Mouse (Mus musculus) left cerebral cortex, adult 2 months (tissue): ENCODE measurements at regions not wholly inside any gene's neighbourhood (a gene's known extent, or its start where the extent isn't known, plus 50 kb on each side); places are given as distances from the start of the nearest gene placed in this dataset.

Experiments used
- DNase-seq, 2 experiments: peaks; one replicate each; pipeline ENCODE4 v3.0.0; 2021 to 2022; ENCODE audit warnings: low spot score in 2 of 2, mixed read lengths in 1 of 2; ENCODE audit errors: extremely low spot score in 1 of 2
- H3K27ac ChIP-seq: fragments of 200-600 bp; 2 replicates; pipeline ENCODE4 v1.8.1; 2022
- H3K4me3 ChIP-seq: fragments of 200-600 bp; 2 replicates; pipeline ENCODE4 v1.8.1; 2022
- CTCF ChIP-seq: fragments of 200-600 bp; IDR thresholded peaks from 2 replicates; pipeline ENCODE4 v1.8.1; 2022; ENCODE audit warnings: antibody characterized with exemption, mild to moderate bottlenecking, moderate library complexity
- intact Hi-C: fragments of 180-260 bp; cut with DNase I; formaldehyde crosslinking; loops from one replicate; pipeline ENCODE4 v1.15.1; 2025

DNA sequence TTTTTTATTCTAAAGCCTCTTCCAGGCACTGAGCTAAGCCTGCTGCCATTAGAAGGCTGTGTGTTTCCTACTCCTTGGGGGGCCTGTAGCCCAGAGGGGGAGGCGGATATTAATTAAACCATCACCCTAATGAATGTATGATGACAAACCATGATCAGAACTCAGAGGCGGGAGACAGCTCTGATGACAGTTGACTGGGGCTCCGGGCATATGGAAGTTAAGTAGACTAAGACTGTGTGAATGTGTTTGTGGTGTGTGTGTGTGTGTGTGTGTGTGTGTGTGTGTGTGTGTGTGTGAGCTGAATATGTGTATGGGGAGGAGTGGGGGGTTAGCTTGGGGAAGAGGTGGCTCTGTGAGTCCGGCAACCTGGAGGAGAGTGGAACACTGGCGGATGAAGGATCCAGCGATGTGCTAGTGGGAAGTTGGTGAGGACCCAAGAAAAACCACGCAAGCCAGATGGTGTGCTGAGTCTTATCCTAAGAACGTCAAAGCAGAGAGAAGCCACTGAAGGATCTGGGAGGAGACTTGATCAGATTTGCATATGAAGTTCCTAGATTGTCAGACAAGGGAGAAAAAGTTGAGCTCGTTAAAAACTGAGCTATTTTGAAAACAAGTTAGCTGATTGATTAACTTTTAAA, 256.7 kb downstream of the Lmx1a start:
- DNase-seq = peak; percentile 49 to 76
- intact Hi-C loops = loop anchor here (2.0 to 10.0 kb wide), 6 partner anchors 33 to 1989 kb away; no protein-coding TSS in a partner anchor
- TF ChIP-seq CTCF = no peak
- H3K4me3 ChIP-seq = no peak overlapping the region
- H3K27ac ChIP-seq = 0 out of 2 replicates have a peak overlapping the region, but pooled peaks have one; percentile 32

DNA sequence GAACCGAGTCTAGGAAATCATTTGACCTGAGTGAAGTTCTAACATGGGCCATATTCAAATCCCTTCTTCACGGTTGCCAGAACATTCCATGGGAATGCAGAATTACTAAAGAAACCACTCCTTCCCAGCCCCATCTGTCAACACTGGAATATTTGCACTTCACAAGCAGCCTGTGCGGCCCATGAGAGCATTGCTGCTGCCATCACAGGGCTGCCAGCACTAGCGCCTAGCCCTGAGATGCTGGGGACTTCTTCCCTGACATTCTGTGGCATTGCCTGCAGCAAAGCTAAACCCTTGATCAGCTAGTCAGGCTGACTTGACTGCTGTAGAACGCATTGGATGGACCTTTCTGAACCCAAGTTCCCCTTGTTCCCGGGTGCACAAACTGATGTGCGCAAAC, 258.8 kb downstream of the Lmx1a start:
- intact Hi-C loops = loop anchor here (2.0 to 10.0 kb wide), 4 partner anchors 31 to 1987 kb away; no protein-coding TSS in a partner anchor
- Histone ChIP-seq H3K27ac (no peak overlapping the region), H3K4me3 (no peak overlapping the region)
- no peak for DNase-seq
- TF ChIP-seq CTCF = no peak

GRCm38 (mm10) chr1:167951717-167952116, 262.7 kb downstream of the Lmx1a start:
- Histone ChIP-seq H3K27ac (no peak overlapping the region), H3K4me3 (no peak overlapping the region)
- intact Hi-C loops = no loop called here
- no peak for TF ChIP-seq CTCF
- no peak for DNase-seq

DNA sequence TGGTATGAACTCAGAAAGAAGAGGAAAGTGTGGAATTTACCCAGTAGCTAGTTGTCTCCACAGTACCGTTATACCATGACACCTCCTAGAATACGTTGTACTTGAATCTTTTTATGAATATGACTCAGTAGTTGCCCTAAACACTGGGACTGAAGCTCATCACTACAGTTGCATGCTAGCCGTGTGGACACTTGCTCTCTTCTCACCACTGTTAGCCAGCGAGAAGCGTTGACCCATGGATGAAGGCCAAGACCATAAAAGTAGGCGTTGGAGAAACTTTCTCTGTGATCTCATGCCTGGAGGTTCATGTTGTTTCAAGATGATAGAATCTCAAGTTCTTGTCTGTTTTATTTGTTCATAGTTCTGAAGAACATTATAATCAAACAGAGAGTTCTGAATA, 269.5 kb downstream of the Lmx1a start:
- Histone ChIP-seq H3K4me3 (no peak overlapping the region), H3K27ac (no peak overlapping the region)
- intact Hi-C loops = no loop called here
- TF ChIP-seq CTCF = no peak
- DNase-seq = no peak

DNA sequence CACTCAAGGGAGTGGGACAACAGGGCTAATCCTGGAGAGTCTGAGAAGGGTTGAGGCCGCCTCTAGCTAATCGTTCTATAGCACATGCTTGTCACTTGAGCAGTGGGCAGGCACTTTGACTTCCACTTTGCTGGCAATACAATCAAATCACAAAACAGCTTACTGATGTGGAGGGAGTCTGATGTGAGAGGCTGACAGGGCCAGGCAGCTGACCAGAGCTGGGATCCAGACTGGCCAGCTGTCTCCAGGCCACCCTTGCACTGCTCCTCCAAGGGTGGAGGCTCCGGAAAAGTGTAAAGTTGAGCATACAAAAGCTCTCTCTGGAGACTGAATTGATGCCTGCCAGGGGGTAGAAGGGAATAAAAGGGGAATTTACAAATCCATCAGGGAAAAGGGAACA, 280.5 kb downstream of the Lmx1a start:
- intact Hi-C loops = no loop called here
- no peak for TF ChIP-seq CTCF

GRCm38 (mm10) chr1:167969985-167970384, 280.9 kb downstream of the Lmx1a start:
- Histone ChIP-seq H3K4me3 (no peak overlapping the region), H3K27ac (no peak overlapping the region)
- TF ChIP-seq CTCF = no peak
- intact Hi-C loops = no loop called here
- no peak for DNase-seq

More for the DNA sequence above, 280.5 kb downstream of the Lmx1a start:
- no peak for DNase-seq
- no peak overlapping the region for H3K4me3 ChIP-seq
- no peak overlapping the region for H3K27ac ChIP-seq

DNA sequence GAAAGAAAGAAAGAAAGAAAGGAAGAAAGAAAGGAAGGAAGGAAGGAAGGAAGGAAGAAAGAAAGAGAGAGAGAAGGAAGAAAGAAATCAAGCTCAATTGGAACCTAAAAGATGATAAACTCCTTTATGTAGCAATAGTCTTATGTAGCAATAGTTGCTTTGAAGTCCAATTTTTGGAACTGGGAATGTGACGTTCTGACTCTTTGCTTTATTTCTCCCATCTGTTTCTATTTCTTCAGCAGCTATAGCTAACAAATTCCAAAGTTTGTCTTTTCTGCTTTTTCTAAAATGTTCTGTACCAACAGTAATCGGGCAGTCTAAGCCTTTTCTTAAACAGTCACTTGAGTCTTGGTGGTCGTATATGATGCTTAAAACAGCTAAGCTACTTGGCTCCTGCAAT, 287.7 kb downstream of the Lmx1a start:
- TF ChIP-seq CTCF = no peak
- Histone ChIP-seq H3K4me3 (no peak overlapping the region), H3K27ac (no peak overlapping the region)
- DNase-seq = no peak
- intact Hi-C loops = no loop called here

DNA sequence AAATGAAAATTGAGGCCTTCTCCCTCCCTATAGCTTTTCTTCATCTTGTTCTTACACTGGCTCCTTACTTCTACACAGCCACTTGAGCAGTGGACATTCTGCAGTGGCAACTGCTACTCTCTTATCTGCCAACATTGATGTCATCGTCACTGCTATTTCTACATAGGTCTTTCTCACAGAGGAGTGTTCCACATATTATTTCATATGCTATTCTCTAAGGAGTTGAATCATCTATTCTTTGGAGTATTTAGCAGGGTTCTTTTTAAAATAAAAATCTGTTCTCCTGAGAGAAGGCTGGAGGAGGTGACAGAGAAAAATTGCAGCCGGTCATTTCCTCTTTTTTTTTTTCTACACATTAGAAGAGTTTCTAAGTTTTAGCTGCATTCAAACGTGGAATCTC, 290.1 kb downstream of the Lmx1a start:
- Histone ChIP-seq H3K27ac (no peak overlapping the region), H3K4me3 (no peak overlapping the region)
- no peak for TF ChIP-seq CTCF
- DNase-seq = no peak
- intact Hi-C loops = loop anchor here (1.0 to 2.0 kb wide), 3 partner anchors 29 to 1177 kb away; no protein-coding TSS in a partner anchor

DNA sequence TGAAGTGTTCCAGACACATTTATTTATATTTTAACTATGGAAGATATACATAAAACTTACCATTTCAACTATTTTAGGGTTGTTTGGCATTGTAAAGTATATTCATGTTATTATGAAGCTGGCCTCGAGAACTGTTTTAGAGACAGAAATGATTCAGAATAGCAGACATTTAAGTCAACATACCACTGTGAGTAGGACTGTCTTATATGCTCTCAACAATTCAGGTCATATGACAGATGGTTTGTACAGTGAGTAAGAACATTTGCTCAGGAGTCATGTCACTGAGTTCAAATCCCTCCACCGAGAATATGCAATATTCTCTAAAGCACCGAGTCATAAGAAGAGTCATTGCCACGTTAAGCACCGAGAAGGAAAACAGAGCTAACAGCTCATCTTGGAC, 290.6 kb downstream of the Lmx1a start:
- DNase-seq = no peak
- intact Hi-C loops = loop anchor here (1.0 to 2.0 kb wide), 3 partner anchors 29 to 1177 kb away; no protein-coding TSS in a partner anchor
- H3K4me3 ChIP-seq = no peak overlapping the region
- H3K27ac ChIP-seq = no peak overlapping the region
- no peak for TF ChIP-seq CTCF

- no peak for DNase-seq
- Histone ChIP-seq H3K4me3 (no peak overlapping the region), H3K27ac (no peak overlapping the region)
- intact Hi-C loops = no loop called here
- TF ChIP-seq CTCF = no peak
Observed at GRCm38 (mm10) chr1:167981292-167981691, 292.3 kb downstream of the Lmx1a start.

DNA sequence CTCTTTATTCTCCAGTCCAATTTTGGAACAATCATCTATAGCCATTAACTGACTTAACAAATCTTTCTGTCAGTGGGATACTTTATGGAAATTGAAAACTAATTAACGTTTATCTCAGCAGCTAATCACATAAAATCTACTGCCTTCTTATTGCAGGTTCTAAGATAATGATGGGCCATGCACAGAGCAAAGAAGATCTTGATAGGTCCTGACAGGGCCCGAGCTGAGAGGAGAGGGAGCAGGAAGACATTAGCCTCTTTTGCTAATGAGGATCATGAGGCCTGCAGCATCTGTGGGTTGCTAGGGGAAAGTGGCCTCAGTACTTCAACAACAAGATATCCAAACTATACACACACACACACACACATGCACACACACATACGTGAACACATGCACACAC, 318.4 kb downstream of the Lmx1a start:
- no peak for TF ChIP-seq CTCF
- Histone ChIP-seq H3K4me3 (no peak overlapping the region), H3K27ac (no peak overlapping the region)
- no peak for DNase-seq
- intact Hi-C loops = no loop called here

GRCm38 (mm10) chr1:168008216-168008615, 319.2 kb downstream of the Lmx1a start:
- H3K27ac ChIP-seq = no peak overlapping the region
- no peak for DNase-seq
- no peak for TF ChIP-seq CTCF
- intact Hi-C loops = loop anchor here (1.0 to 2.0 kb wide), 3 partner anchors 29 to 1339 kb away; no protein-coding TSS in a partner anchor
- H3K4me3 ChIP-seq = no peak overlapping the region

DNA sequence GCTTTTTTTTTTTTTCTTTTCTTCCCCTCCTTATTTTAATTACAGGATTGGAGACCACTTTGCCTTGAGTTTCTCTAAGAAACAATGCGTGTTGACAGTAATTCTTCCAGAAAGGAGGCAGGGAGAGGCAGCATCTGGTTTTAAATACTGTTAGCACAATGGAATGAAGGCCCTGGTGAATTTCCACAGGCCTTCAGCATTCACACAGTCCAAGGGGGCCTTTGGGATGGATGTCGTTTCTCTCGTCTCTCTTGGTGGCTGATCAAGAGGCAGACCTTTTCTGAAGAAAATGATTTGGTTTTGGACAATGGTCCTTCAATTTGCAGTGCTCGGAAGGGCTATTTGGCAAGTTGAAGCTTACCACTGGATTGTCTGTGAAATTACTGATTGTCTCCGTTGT, 321.4 kb downstream of the Lmx1a start:
- TF ChIP-seq CTCF = no peak
- no peak for DNase-seq
- intact Hi-C loops = no loop called here
- Histone ChIP-seq H3K4me3 (no peak overlapping the region), H3K27ac (no peak overlapping the region)
